Mouse (Mus musculus) adrenal gland, postnatal 14 days (tissue): ENCODE results near the gene B4galt5. TPM values are rescaled to one million over a fixed set of nuclear protein-coding genes. Genes with fewer than 3 reads are reported as not detected.

Experiments used
- DNase-seq: peaks from one replicate; pipeline ENCODE4 v3.0.0; 2021; ENCODE audit warnings: mixed read lengths
- total RNA-seq: library from RNA; stranded (reverse); gene quantifications from 2 replicates; pipeline ENCODE4 v1.2.3, GENCODE M21; 2021

The B4galt5 gene
- total RNA-seq, 1 experiment from 2014 or later, result 75.6 TPM

DNA sequence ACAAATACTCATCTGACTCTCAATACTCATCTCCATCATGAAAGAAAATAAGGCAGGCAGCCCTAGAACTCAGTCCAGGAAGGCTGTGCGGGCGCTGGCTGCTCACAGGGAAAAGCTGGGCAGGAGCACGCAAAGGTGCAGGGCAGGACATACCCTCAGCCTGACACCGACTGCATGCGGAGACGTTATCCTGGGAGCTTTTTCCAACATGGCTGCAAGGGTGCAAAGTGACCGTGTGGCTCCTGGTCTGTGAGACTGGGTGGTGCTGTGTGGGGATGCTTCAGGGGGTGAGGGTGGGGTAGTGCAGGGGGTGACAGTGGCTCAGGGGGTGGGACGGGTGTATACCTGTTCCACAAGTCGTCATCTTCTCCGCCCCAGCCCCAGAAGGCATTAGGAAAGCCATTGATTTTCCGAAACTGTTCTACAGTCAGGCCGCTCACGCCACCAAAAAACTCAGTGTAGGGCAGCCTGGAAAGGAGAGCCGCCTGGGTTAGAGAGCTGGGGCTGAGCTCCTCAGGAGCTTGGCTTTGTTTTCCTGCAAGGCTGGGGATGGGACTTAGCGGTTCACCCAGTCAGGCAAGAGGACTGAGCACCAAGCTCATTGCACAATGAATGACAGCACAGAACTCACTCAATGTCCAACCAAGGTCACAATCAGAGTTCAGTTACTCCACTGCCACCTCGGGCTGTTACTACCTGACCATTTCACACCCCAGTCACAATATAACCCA is 44.2 kb downstream of the B4galt5 start:
- peak; percentile 25 for DNase-seq

DNA sequence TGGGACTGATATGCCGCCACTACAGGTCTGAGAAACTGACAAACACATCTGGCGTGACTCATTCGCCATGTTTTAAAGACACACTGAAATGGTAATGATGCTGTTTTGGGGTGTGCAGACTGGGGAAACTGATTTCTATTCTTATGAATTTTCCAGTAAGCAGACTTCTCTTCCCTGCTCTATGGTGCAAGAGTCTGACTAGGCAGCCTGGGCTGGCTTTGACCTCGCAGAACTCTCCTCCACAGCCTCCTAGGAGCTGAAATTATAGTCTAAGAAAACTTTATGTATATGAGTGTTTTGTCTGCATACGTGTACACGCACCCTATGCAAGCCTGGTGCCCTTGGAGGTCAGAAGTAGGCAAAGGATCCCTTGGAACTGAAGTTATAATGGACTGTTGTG is 45.2 kb downstream of the B4galt5 start:
- no peak for DNase-seq

DNA sequence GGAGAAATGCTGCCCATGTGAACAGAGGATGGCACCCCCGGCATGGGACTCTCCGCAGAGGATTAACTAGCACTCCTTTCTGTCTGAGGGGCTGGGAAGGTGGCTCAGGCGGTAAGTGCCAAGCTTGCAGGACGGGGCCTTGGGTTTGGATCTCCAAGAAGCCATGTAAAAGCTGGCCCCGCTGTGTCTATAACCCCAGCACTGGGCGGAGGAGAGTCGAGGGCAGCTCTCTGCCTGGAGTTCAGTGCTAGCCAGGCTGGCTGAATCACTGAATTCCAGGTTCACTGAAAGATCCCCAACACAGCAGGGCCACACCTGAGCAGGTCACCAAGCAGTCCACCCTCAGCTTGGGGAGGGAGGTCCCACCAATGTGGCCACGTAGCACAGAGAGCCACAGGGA is 45.8 kb downstream of the B4galt5 start:
- DNase-seq, result peak; percentile 16

DNA sequence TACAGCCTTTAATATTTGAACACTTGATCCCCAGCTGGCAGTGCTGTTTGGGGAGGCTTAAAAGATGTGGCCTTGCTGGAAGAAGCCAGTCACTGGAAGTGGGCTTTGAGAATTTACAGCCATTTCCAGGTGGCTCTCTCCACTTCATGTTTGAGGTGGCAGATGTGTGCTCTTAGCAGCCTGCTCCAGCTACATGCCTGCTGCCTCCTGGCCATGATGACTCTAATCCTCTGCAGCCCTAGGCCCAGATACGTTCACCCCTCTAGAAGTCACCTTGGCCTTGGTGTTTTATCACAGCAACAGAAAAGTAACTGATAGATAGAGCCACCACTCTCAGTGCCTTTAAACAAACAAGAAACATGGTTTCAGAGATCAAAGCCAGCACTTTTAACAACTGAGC is 46.3 kb downstream of the B4galt5 start:
- DNase-seq, result no peak

DNA sequence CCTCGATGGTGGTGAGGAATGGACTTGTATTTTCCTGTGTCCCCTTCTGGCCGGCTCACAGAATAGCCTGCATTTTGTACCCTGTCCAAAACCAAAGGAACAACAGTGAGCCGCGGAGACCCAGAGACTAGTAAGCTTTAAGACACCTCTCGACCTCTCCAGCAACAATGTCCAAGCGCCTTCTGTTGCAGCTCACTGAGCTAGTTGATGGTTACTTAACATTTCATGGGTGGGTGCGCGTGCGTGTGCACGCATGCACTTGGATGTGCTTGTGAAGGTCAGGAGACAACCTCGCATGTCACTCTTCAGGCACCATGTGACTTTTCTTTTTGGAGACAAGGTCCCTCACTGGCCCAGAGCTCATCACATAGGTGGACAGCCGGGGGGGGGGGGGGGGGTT is 47.0 kb downstream of the B4galt5 start:
- DNase-seq, result peak; percentile 6

DNA sequence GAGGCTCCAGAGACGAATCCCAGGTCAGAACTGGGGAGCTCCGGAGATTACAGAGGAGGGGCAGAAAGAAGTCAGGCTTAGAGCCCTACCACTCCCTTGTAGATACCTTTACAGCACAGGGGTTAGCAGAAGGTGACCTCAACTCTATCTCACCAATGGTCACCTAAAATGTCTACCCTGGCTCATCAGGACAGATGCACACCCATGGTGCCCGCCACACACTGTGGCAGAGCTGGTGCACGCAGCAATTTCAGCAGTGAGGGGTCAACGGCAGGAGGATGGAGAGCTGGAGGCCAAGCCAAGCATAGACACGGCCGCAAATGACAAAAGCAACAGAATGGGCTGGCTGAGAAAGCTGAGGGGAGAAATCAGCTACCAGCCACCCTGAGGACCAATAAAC is 47.4 kb downstream of the B4galt5 start:
- peak; percentile 2 for DNase-seq

DNA sequence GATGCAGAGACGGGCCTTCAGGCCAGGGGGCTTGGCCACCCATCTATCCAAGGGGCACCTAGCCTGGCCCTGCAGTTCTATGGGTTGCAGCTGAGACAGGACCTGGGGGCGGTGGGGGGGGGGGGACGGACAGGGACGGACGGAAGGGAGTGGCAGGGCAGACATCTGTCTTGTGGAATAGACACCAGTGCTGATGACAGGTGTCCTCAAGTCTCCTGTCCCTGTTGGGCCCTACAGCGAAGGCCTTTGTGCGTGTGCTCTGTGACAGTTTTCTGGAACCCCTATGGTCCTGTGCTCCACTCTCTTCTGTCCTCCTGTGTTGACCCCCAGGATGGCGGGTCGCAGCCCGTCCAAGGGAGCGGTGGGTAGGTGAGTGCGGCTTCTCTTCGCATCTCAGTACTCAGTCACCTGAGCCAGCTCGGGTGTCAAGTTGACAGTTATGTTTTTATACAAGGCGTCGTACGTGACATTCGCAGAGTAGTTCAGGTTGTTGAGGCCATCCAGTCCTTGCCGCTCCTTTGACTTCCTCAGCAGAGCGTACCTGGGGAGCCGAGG is 48.0 kb downstream of the B4galt5 start:
- DNase-seq, result peak; percentile 2

DNA sequence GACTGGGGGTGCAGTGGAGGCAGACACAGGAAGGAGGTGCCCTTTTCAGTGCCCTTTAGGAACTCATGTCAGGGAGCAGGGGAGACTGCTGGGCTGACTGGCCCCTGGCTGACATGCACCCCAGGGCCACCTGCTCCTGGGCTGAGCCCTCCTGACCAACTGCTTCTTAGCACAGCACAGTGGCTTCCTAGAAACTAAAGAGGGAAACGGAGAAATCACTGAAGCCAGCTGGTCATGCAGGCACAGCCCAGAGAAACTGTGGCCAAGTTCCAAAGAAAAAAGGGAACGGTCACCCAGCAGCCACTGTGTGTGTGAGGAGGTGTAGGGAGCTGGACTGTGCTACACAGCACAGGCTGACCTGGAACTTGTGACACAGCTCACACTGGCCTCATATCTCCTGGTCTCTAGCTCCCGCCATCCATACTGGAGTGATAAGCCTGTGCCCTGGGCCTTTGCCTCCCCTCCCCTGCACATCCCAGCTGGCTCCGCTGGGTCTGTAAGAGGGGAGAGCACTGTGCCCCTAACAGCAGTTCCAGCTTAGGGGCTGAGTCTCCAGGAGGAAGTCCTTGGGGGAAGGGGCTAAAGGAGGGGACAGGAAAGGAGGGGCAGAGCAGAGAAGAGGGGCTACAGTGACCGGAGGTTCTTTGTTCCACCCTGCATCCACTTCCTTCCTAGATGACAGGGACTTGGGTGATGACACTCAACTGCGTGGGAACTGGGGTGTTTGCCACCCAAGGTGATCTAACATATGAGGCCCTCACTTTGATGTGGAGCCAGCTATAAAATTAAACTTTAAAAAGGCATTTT is 48.9 kb downstream of the B4galt5 start:
- peak; percentile 26 for DNase-seq

DNA sequence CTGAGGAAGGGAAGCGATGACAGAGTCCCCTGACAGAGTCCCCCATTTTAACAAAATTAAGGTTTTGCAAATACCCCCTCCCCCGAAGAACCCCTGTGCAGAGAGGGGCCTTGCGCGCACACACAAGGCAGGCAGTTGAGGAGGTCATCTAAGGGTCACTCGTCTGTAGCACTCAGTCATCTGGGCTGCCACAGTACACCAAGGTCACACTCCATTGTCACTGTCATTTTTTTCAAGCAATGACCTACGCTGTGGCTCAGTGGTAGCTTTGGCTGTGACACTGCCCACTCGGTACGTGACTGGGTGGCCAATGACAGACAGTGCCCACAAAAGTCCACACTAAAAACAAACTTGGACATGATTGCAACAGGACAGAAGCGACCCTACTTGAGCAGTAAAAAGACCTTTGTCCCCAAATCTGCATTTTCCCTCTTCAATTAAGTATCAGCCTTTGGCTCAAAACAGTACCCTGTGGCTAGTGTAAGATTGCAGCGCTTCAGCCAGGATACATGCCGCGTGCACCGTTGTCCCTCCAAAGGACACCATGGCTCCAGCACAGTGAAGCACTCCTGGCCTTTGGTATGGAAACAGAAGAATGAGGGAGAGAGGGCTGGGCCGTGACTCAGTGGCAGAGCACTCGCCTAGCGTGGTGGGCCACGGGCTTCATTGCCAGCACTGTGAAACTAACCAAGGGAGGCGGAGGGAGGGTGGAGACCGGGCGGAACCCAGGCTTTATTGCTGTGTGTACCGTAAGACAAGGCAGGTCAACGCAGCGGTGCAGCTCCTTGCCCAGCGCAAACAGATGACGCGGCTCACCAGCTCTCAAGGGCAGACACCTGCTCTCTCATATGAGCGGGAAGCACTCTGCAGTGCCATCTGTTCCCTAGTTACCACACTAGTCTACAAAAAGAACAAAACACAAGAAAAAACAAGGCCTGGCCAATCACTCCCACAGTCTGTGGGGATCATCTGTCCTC is 50.0 kb downstream of the B4galt5 start:
- DNase-seq, result peak; percentile 50

DNA sequence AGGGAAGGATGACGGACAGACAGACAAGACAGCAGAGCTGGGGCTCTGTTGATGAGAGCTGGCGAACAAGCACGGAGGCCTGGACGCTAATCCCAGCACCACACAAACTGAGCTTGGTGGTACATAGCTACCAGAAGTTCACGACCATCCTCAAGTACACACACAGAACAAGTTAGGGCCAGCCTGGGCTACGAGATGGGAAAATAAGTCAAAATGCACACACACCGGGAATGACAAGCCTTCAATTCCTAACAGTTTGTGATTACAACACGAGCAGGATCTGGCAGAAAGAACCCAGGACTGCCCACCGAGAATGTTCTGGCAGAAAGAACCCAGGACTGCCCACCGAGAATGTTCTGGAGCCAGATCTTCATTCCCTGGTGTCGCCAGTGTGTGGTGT is 51.0 kb downstream of the B4galt5 start:
- DNase-seq, result no peak

DNA sequence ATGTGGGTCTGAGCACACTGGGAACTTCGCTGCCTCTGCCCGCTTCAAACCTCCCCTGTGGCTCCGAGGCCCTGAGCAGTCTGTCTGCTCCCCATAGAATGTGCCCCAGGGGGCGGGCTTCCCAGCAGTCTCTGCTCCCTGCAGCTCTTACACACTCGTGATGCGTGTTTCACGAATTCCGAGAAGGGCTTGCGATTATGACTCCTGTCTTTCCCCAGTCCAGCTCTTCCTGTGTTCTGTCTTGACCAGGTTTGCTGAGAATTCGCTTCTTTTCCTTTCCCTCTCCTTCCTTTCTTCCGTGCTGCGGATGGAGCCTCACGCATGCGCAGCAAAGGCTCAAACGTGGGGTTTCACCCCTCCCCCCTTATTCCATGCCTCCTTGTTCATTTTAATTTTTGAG is 54.1 kb downstream of the B4galt5 start:
- peak; percentile 33 for DNase-seq

DNA sequence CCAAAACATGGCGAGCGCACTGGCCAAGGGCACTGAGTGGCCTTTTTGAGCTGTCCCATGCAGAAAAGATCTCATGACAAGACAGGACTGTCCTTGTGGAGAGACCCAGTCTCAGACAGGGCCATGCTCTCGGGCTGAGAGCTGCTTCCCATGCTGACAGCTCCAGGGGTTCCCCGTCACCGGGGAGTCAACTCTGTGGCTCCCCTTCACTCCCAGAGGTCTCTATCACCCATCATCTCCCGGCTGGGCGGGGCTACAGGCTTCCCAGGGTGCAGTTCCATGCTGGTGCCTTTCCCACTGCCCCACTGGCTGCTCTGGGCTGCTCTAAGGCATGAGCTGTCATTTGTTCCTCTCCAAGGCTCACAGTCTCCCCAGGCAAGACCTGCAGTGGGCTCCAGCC is 54.8 kb downstream of the B4galt5 start:
- peak; percentile 24 for DNase-seq

DNA sequence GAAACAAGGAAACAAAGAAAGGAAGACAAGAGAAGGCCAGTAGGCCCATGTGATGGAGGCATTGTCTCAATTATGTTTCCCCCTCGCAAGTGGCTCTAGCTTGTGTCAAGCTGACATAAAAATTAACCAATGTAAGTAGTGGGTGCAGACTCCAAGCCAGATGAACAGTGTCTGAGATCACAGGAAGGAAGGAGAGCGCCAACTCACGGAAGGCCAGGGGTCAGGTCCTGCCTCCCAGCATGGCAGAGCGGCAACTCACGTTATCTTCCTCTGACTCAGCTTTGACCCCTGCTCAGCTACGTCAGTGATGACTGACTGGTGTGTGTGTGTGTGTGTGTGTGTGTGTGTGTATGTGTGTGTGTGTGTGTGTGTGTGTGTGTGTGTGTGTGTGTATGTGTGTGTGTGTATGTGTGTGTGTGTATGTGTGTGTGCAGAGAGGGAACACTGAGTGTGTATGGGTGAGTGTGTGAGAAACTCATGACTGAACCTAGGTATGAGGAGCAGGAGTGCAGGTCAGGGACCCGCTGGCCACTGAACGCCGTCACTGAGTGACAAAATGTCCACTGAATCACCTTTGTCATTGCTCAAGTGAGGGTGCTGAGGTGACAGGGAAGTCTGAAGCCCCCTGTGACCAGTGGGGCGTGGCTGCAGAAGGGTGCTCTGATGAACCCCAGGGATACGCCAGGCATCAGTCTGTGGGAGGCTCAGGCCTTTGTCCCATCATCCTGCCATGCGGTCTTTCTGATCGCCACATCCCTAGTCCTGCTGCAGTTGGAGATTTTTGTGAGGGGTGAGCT is 55.5 kb downstream of the B4galt5 start:
- DNase-seq, result peak; percentile 82

DNA sequence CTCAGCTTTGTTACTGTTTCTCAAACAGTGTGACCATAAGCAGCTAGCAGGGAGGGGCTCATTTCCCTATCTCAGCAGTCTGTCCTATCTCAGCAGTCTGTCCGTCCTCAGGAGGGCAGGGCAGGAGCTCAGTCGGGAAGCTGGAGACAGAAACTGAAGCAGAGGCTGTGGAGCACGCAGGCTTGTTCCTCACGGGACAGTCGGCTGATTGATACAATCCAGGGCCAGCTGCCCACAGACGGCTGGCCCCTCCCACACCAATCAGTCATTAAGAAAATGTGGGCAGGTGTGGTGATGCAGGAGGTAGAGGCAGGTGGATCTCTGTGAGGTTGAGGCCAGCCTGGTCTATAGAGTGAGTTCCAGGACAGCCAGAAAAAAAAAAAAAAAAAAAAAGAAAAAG is 56.1 kb downstream of the B4galt5 start:
- DNase-seq, result peak; percentile 63

DNA sequence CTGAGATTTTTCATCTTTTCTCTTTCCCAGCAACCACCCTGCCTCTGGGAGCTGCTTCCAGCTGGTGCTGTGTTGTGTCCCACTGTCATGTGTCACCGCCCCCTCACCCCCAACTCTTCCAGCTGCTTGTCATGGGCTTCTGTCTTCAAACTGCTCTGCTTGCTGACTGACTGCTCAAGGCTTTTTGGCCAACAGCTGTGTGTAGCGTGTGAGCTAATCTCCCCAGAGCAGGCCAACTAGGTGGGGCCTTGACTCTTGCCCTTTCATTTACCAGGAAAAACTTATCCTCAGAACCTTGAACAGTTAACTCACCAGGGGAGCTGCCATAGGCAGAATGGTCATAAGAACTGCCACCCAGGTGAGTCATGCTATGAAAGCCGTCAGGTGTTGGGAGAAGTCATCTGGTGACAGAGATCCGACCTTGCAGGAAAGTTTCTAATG is 56.8 kb downstream of the B4galt5 start:
- DNase-seq, result peak; percentile 64

DNA sequence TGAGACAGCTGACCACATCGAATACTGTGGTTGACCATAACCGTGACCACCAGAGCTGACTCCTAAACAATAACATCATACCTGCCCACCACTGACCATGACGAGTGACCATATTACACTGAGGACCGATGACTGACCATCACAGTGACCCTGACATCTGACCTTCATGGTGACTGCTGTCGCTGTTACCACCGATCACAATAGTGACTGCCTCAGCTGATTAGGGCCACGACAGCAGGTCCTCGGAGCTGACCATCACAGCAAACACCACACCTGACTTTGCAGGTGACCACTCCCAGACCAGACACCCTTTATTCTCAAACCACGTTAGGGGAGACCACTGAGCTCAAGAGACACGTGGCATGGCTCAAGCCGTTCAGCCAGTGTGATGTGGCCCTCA is 57.3 kb downstream of the B4galt5 start:
- peak; percentile 10 for DNase-seq

DNA sequence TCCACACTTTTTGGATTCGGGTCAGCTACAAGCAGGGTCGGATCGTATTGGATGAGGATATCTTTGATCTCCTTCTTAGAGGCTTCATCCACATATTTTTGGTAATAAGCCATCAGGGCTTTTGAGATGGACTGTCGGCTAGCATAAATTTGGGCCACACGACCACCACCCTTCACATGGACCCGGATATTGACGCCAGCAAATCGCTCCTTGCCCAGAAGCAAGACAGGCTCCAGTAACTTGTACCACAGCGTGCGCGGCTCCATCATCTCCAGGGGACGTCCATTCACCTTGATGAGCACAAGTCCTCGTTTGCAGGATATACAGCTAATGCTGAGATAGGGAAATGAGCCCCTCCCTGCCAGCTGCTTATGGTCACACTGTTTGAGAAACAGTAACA is 67.5 kb downstream of the B4galt5 start:
- DNase-seq, result peak; percentile 3

DNA sequence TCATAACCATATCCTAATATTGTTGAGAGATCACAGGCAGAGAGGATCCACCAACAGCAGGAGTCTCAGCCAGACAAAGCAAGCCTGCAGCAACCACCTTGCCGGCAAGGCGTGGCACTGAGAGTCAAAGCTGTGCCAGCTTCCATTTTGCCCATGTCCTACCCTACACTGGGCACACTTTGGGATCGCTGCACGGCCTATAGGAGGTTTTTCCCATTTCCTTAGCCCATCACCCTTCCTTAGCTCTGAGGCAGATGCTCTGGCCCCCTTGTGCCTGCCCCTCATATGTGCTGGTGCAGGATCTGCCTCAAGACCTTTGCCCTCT is 68.0 kb downstream of the B4galt5 start:
- no peak for DNase-seq

DNA sequence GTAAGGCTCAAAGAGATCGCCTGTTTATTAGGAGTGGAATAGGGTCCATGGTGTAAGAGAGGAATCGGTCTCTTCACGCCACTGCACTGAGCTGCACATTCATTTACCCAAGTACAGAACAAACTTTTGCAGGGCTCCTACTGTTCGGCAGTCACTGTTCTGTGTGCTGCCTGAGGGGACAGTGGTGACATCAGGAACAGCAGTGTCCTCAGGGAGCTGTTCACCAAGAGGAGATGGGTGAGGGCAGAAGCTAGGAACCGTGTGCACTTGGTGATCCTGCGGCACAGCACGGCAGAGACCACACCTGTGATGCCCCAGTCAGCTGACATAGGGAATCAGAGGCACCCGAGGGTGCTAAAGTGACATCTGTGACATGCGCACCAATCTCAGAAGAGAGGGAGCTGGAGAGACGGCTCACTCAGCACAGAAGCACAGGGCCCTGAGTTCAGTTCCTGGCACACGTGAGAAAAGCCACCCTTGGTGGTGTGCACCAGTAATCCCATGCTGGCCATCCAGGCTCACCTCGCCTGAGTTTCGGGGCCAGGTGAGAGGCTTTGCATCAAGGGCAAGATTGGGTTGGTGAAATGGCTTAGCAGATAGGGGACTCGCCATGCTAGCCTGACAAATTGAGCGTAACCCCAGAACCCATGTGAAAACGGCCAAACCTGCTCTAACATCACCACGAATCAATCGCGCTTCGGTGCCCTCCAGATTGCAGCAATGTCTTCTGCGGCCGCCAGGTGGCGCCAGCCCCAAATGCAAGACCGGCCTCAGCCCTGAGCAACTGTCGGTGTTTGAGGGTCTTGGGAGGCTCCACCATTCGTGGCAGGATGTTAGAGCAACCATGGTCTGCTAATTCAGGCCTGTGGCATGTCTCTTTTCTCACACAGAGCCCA is 68.6 kb downstream of the B4galt5 start:
- peak; percentile 86 for DNase-seq
